Mouse (Mus musculus): ENCODE measurements around the gene Mycl. TPM values are rescaled to one million over a fixed set of nuclear protein-coding genes. Genes with fewer than 3 reads are reported as not detected.
"Not testable (repeated sequence)": the region's sequence is repeated elsewhere in the genome, so short reads cannot be mapped to it uniquely, and the experiment has no call there.

Gene Mycl
- total and polyA plus RNA-seq, 3 experiments: not detected

GRCm38 (mm10) chr4:123000617-123001342 lies 5.3 kb downstream of the Mycl start:
- H3K27me3 ChIP-seq (ENCODE audit: control insufficient read depth in 1 of 2, insufficient read depth in 2 of 2, low read length in 2 of 2): peaks cover 3 to 11% of the 10 kb centered on the region in 2 experiments; a peak in 3 of 4 replicates
- TF ChIP-seq GABPA (IDR thresholded peaks at IDR 0.05; ENCODE audit: low read depth, low read length) (no peak), UBTF (IDR thresholded peaks at IDR 0.05; ENCODE audit: borderline replicate concordance, insufficient read depth, low read depth, low read length) (no peak), SIN3A (IDR thresholded peaks at IDR 0.05; ENCODE audit: low read length) (no peak), POLR2A (IDR thresholded peaks at IDR 0.05; ENCODE audit: control insufficient read depth in 1 of 2, insufficient read depth in 1 of 2, low read depth in 1 of 2, low read length in 2 of 2, poor library complexity in 1 of 2) (no peak), TAL1 (IDR thresholded peaks at IDR 0.05; ENCODE audit: low read length) (no peak), TBP (IDR thresholded peaks at IDR 0.05; ENCODE audit: low read depth, low read length) (no peak), USF2 (IDR thresholded peaks at IDR 0.05; ENCODE audit: borderline replicate concordance in 1 of 2, insufficient read depth in 1 of 2, low read depth in 1 of 2, low read length in 2 of 2) (no peak), ZMIZ1 (IDR thresholded peaks at IDR 0.05; ENCODE audit: low read depth, low read length) (no peak)

GRCm38 (mm10) chr4:123005054-123005966 lies 9.9 kb downstream of the Mycl start:
- Histone ChIP-seq H3K27me3 (ENCODE audit: control insufficient read depth in 1 of 2, insufficient read depth in 2 of 2, low read length in 2 of 2) (peaks cover 3 to 13% of the 10 kb centered on the region in 2 experiments; a peak in 3 of 4 replicates), H3K9me3 (replicated peaks; ENCODE audit: insufficient read depth, low read length) (no peaks in the 10 kb centered on the region)
- TF ChIP-seq MAZ (IDR thresholded peaks at IDR 0.05; ENCODE audit: low read depth, low read length) (no peak), MYC (IDR thresholded peaks at IDR 0.05; ENCODE audit: low read depth, low read length) (no peak), TBP (IDR thresholded peaks at IDR 0.05; ENCODE audit: low read depth, low read length) (no peak), TAL1 (IDR thresholded peaks at IDR 0.05; ENCODE audit: low read length) (no peak), TCF12 (IDR thresholded peaks at IDR 0.05; ENCODE audit: low read depth, low read length) (no peak), MXI1 (IDR thresholded peaks at IDR 0.05; ENCODE audit: low read depth, low read length) (no peak), UBTF (IDR thresholded peaks at IDR 0.05; ENCODE audit: borderline replicate concordance, insufficient read depth, low read depth, low read length) (no peak), ZC3H11A (IDR thresholded peaks at IDR 0.05; ENCODE audit: low read depth, low read length) (no peak), SMC3 (IDR thresholded peaks at IDR 0.05; ENCODE audit: low read depth, low read length) (no peak), ZKSCAN1 (IDR thresholded peaks at IDR 0.05; ENCODE audit: low read depth, low read length) (no peak), E2F4 (IDR thresholded peaks at IDR 0.05; ENCODE audit: borderline replicate concordance, low read depth, low read length) (no peak), GABPA (IDR thresholded peaks at IDR 0.05; ENCODE audit: low read depth, low read length) (no peak), MAX (IDR thresholded peaks at IDR 0.05; ENCODE audit: low read length) (no peak), SIN3A (IDR thresholded peaks at IDR 0.05; ENCODE audit: low read length) (no peak), EP300 (IDR thresholded peaks at IDR 0.05; ENCODE audit: low read depth in 1 of 2, low read length in 2 of 2) (no peak), POLR2AphosphoS2 (IDR thresholded peaks at IDR 0.05; ENCODE audit: low read length) (no peak)

More at GRCm38 (mm10) chr4:123000617-123001342, 5.3 kb downstream of the Mycl start:
- Histone ChIP-seq H3K9me3 (replicated peaks; ENCODE audit: insufficient read depth, low read length) (no peaks in the 10 kb centered on the region), H3K27ac (ENCODE audit: control insufficient read depth, low read depth, low read length) (no peak overlapping the region), H3K79me2 (ENCODE audit: control insufficient read depth, insufficient read depth, low read length, poor library complexity) (no peaks in the 10 kb centered on the region), H3K4me3 (ENCODE audit: control insufficient read depth in 1 of 2, insufficient read depth in 1 of 2, low read depth in 2 of 2, low read length in 2 of 2) (no peak overlapping the region), H3K36me3 (ENCODE audit: control insufficient read depth in 1 of 2, insufficient read depth in 2 of 2, low read length in 2 of 2) (no peaks in the 10 kb centered on the region), H3K4me1 (ENCODE audit: control insufficient read depth in 1 of 2, insufficient read depth in 2 of 2, low read length in 2 of 2) (no peaks in the 10 kb centered on the region), H3K9ac (ENCODE audit: control insufficient read depth, low read depth, low read length, poor library complexity, severe bottlenecking) (no peak overlapping the region)
- DNase-seq (ENCODE audit: low read depth, low spot score): no peak

DNA sequence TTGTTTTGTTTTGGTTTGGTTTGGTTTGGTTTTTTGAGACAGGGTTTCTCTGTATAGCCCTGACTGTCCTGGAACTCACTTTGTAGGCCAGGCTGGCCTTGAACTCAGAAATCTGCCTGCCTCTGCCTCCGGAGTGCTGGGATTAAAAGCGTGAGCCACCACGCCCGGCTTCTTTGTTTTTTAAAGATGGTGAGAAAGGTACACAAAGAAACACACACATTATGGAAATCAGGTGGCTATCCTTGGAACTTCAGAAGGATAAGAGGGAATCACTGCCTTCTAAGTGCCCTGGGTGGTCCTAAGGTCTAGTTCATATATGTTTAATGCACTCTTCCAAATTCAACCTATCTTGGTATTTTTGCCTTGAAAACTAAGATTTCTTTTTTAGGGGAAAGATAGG lies 17.0 kb downstream of the Mycl start:
- H3K27ac ChIP-seq (ENCODE audit: control insufficient read depth, low read depth, low read length); H3K9ac ChIP-seq (ENCODE audit: control insufficient read depth, low read depth, low read length, poor library complexity, severe bottlenecking); H3K4me1 ChIP-seq (ENCODE audit: control insufficient read depth in 1 of 2, insufficient read depth in 2 of 2, low read length in 2 of 2); H3K27me3 ChIP-seq (ENCODE audit: control insufficient read depth in 1 of 2, insufficient read depth in 2 of 2, low read length in 2 of 2); DNase-seq (ENCODE audit: low read depth, low spot score); H3K9me3 ChIP-seq (replicated peaks; ENCODE audit: insufficient read depth, low read length); H3K36me3 ChIP-seq (ENCODE audit: control insufficient read depth in 1 of 2, insufficient read depth in 2 of 2, low read length in 2 of 2); H3K4me3 ChIP-seq (ENCODE audit: control insufficient read depth in 1 of 2, insufficient read depth in 1 of 2, low read depth in 2 of 2, low read length in 2 of 2): not testable (repeated sequence)
- H3K79me2 ChIP-seq (ENCODE audit: control insufficient read depth, insufficient read depth, low read length, poor library complexity): peaks cover 11% of the 10 kb centered on the region

More at GRCm38 (mm10) chr4:123005054-123005966, 9.9 kb downstream of the Mycl start:
- Histone ChIP-seq H3K9ac (ENCODE audit: control insufficient read depth, low read depth, low read length, poor library complexity, severe bottlenecking) (no peak overlapping the region), H3K27ac (ENCODE audit: control insufficient read depth, low read depth, low read length) (no peak overlapping the region), H3K79me2 (ENCODE audit: control insufficient read depth, insufficient read depth, low read length, poor library complexity) (no peaks in the 10 kb centered on the region), H3K4me3 (ENCODE audit: control insufficient read depth in 1 of 2, insufficient read depth in 1 of 2, low read depth in 2 of 2, low read length in 2 of 2) (no peak overlapping the region), H3K36me3 (ENCODE audit: control insufficient read depth in 1 of 2, insufficient read depth in 2 of 2, low read length in 2 of 2) (no peaks in the 10 kb centered on the region), H3K4me1 (ENCODE audit: control insufficient read depth in 1 of 2, insufficient read depth in 2 of 2, low read length in 2 of 2) (no peaks in the 10 kb centered on the region)
- no peak for DNase-seq (ENCODE audit: low read depth, low spot score)
